Mouse (Mus musculus) embryonic facial prominence, embryonic 12.5 days (tissue): ENCODE measurements around the gene Mef2b. TPM values are rescaled to one million over a fixed set of nuclear protein-coding genes. Genes with fewer than 3 reads are reported as not detected.
A peak's percentile ranks its signal among the peaks of the same experiment; 100 is the strongest.

Experiments used
- ATAC-seq: fragments of 200-750 bp; cut with Nextera tagmentation; 2 replicates; pipeline ENCODE4 v1.8.0; 2017; ENCODE audit not compliant: insufficient number of reproducible peaks, insufficient read depth, low FRiP score, low TSS enrichment
- H3K27ac ChIP-seq: fragments of 300-500 bp; sonication (generic); 2 replicates; pipeline ENCODE4 v1.5.1; 2016; ENCODE audit warnings: mild to moderate bottlenecking
- H3K27me3 ChIP-seq: fragments of 300-500 bp; sonication (generic); 2 replicates; pipeline ENCODE4 v1.6.1; 2016; ENCODE audit warnings: mild to moderate bottlenecking, moderate library complexity
- H3K36me3 ChIP-seq: fragments of 300-500 bp; sonication (generic); 2 replicates; pipeline ENCODE4 v1.6.1; 2016; ENCODE audit warnings: mild to moderate bottlenecking
- H3K4me1 ChIP-seq: fragments of 300-500 bp; sonication (generic); 2 replicates; pipeline ENCODE4 v1.6.1; 2016
- H3K4me2 ChIP-seq: fragments of 300-500 bp; sonication (generic); replicated peaks from 2 replicates; pipeline ENCODE4 v1.6.1; 2016; ENCODE audit warnings: mild to moderate bottlenecking, moderate library complexity
- H3K4me3 ChIP-seq: fragments of 300-500 bp; sonication (generic); 2 replicates; pipeline ENCODE4 v1.5.1; 2016; ENCODE audit warnings: mild to moderate bottlenecking
- H3K9ac ChIP-seq: fragments of 300-500 bp; sonication (generic); 2 replicates; pipeline ENCODE4 v1.6.1; 2016; ENCODE audit warnings: mild to moderate bottlenecking, moderate library complexity
- H3K9me3 ChIP-seq: fragments of 300-500 bp; sonication (generic); 2 replicates; pipeline ENCODE4 v1.6.1; 2016; ENCODE audit warnings: mild to moderate bottlenecking, moderate library complexity
- WGBS: fragments of 180-500 bp; shearing (Covaris S2); methylation state at CpG from one replicate; pipeline ENCODE4 v1.1.7; 2016; 5-methylcytosine and 5-hydroxymethylcytosine counted together
- polyA plus RNA-seq: library from polyadenylated mRNA; unstranded; fragments of >200 nt; fragmentation: Nextera tagmentation; extraction: Ambion mirVana; gene quantifications from 2 replicates; pipeline ENCODE4 v1.2.1, GENCODE M21; 2016

The Mef2b gene
- polyA plus RNA-seq, 1 experiment from 2014 or later: 1.9 TPM

- no peak for ATAC-seq
- Histone ChIP-seq H3K27me3 (peaks cover 83% of the 10 kb centered on the region), H3K27ac (no peak overlapping the region), H3K4me2 (no peak overlapping the region), H3K4me1 (peaks cover 3% of the 10 kb centered on the region; the same call in 1 of the 2 replicates), H3K4me3 (no peak overlapping the region), H3K9me3 (no peaks in the 10 kb centered on the region), H3K9ac (no peak overlapping the region), H3K36me3 (no peaks in the 10 kb centered on the region)
- 5% methylated on average over 9 of the region's 9 CpGs for WGBS
These were observed 21.9 kb upstream of the Mef2b start for GRCm38 (mm10) chr8:70117611-70118010.

GRCm38 (mm10) chr8:70118726-70119700, 20.5 kb upstream of the Mef2b start:
- peak overlapping the region; percentile 49; the same call in 1 of the 2 replicates for H3K4me2 ChIP-seq
- H3K9me3 ChIP-seq: no peaks in the 10 kb centered on the region
- WGBS: 10% methylated on average over 17 of the region's 17 CpGs
- peaks cover 3% of the 10 kb centered on the region; the same call in 1 of the 2 replicates for H3K4me1 ChIP-seq
- no peak overlapping the region for H3K9ac ChIP-seq
- H3K36me3 ChIP-seq: no peaks in the 10 kb centered on the region
- H3K27me3 ChIP-seq: peaks cover 69% of the 10 kb centered on the region
- H3K27ac ChIP-seq: 0 out of 2 replicates have a peak overlapping the region, but pooled peaks have one; percentile 11
- ATAC-seq: no peak
- H3K4me3 ChIP-seq: peak overlapping the region; percentile 9; the same call in 1 of the 2 replicates

GRCm38 (mm10) chr8:70120667-70121066, 18.8 kb upstream of the Mef2b start, which contains the start of gene Ncan:
Gene Ncan, minus strand, starts transcription at chr8:70120873.
- Histone ChIP-seq H3K27me3 (peaks cover 54% of the 10 kb centered on the region), H3K36me3 (no peaks in the 10 kb centered on the region), H3K4me1 (peaks cover 3% of the 10 kb centered on the region; the same call in 1 of the 2 replicates), H3K9me3 (no peaks in the 10 kb centered on the region), H3K4me3 (peak within 1 kb of the TSS; percentile 25), H3K4me2 (peak within 1 kb of the TSS; percentile 49), H3K27ac (no peak within 1 kb of the TSS), H3K9ac (peak within 1 kb of the TSS; percentile 40)
- peak; percentile 68; the same call in 1 of the 2 replicates for ATAC-seq
- 2% methylated on average over 19 of the region's 19 CpGs for WGBS

- no peaks in the 10 kb centered on the region for H3K9me3 ChIP-seq
- no peak for ATAC-seq
These were observed 16.6 kb upstream of the Mef2b start for GRCm38 (mm10) chr8:70122863-70123262.

GRCm38 (mm10) chr8:70124992-70125391, 14.5 kb upstream of the Mef2b start:
- Histone ChIP-seq H3K9me3 (no peaks in the 10 kb centered on the region), H3K4me2 (no peak overlapping the region), H3K27me3 (peaks cover 10% of the 10 kb centered on the region), H3K9ac (no peak overlapping the region), H3K4me1 (peaks cover 3% of the 10 kb centered on the region; the same call in 1 of the 2 replicates), H3K27ac (no peak overlapping the region), H3K4me3 (no peak overlapping the region), H3K36me3 (no peaks in the 10 kb centered on the region)
- ATAC-seq: no peak
- WGBS: 61% methylated on average over 8 of the region's 8 CpGs

More at GRCm38 (mm10) chr8:70122863-70123262, 16.6 kb upstream of the Mef2b start:
- Histone ChIP-seq H3K36me3 (no peaks in the 10 kb centered on the region), H3K27ac (no peak overlapping the region), H3K4me1 (peaks cover 3% of the 10 kb centered on the region; the same call in 1 of the 2 replicates), H3K4me3 (no peak overlapping the region), H3K4me2 (no peak overlapping the region), H3K9ac (no peak overlapping the region), H3K27me3 (peaks cover 32% of the 10 kb centered on the region)
- WGBS: 58% methylated on average over 2 of the region's 2 CpGs

- no peak overlapping the region for H3K27ac ChIP-seq
- ATAC-seq: no peak
- WGBS: 89% methylated on average over 3 of the region's 3 CpGs
- no peaks in the 10 kb centered on the region for H3K9me3 ChIP-seq
- H3K4me2 ChIP-seq: no peak overlapping the region
- H3K36me3 ChIP-seq: peaks cover 10% of the 10 kb centered on the region
- peaks cover 10% of the 10 kb centered on the region; the same call in 1 of the 2 replicates for H3K4me1 ChIP-seq
- H3K9ac ChIP-seq: no peak overlapping the region
- no peak overlapping the region for H3K4me3 ChIP-seq
- no peaks in the 10 kb centered on the region for H3K27me3 ChIP-seq
These were observed 11.1 kb upstream of the Mef2b start for GRCm38 (mm10) chr8:70128435-70128834.

- no peak for ATAC-seq
- Histone ChIP-seq H3K9me3 (no peaks in the 10 kb centered on the region), H3K27ac (no peak overlapping the region), H3K9ac (no peak overlapping the region), H3K4me2 (no peak overlapping the region), H3K27me3 (no peaks in the 10 kb centered on the region), H3K36me3 (peaks cover 20% of the 10 kb centered on the region), H3K4me3 (no peak overlapping the region), H3K4me1 (peaks cover 10% of the 10 kb centered on the region; the same call in 1 of the 2 replicates)
- 54% methylated on average over 9 of the region's 9 CpGs for WGBS
These were observed 10.1 kb upstream of the Mef2b start for GRCm38 (mm10) chr8:70129309-70129952.

GRCm38 (mm10) chr8:70130066-70130465, 9.4 kb upstream of the Mef2b start:
- Histone ChIP-seq H3K4me1 (peaks cover 10% of the 10 kb centered on the region; the same call in 1 of the 2 replicates), H3K4me3 (no peak overlapping the region), H3K4me2 (no peak overlapping the region), H3K36me3 (peaks cover 26% of the 10 kb centered on the region), H3K27me3 (no peaks in the 10 kb centered on the region), H3K27ac (no peak overlapping the region), H3K9me3 (no peaks in the 10 kb centered on the region), H3K9ac (no peak overlapping the region)
- whole genome bisulfite sequencing: 85% methylated on average over 3 of the region's 3 CpGs
- no peak for ATAC-seq

GRCm38 (mm10) chr8:70131166-70131883, 8.2 kb upstream of the Mef2b start, which contains the start of gene Nr2c2ap:
Gene Nr2c2ap, plus strand, starts transcription at chr8:70131333.
- no peaks in the 10 kb centered on the region for H3K9me3 ChIP-seq
- H3K36me3 ChIP-seq: peaks cover 39% of the 10 kb centered on the region
- H3K9ac ChIP-seq: peak within 1 kb of the TSS; percentile 61
- 1% methylated on average over 37 of the region's 37 CpGs for WGBS
- H3K27ac ChIP-seq: no peak within 1 kb of the TSS
- peak; percentile 59 for ATAC-seq
- peak within 1 kb of the TSS; percentile 74 for H3K4me3 ChIP-seq
- peaks cover 10% of the 10 kb centered on the region; the same call in 1 of the 2 replicates for H3K4me1 ChIP-seq
- H3K4me2 ChIP-seq: peak within 1 kb of the TSS; percentile 79
- H3K27me3 ChIP-seq: no peaks in the 10 kb centered on the region

GRCm38 (mm10) chr8:70134086-70134485, 5.4 kb upstream of the Mef2b start:
- H3K9ac ChIP-seq: no peak overlapping the region
- H3K9me3 ChIP-seq: no peaks in the 10 kb centered on the region
- H3K36me3 ChIP-seq: peaks cover 44% of the 10 kb centered on the region
- no peaks in the 10 kb centered on the region for H3K27me3 ChIP-seq
- 88% methylated on average over 5 of the region's 5 CpGs for WGBS
- no peak overlapping the region for H3K27ac ChIP-seq
- H3K4me2 ChIP-seq: no peak overlapping the region
- ATAC-seq: no peak
- H3K4me3 ChIP-seq: no peak overlapping the region
- H3K4me1 ChIP-seq: peaks cover 18% of the 10 kb centered on the region

GRCm38 (mm10) chr8:70134931-70135330, 4.6 kb upstream of the Mef2b start:
- Histone ChIP-seq H3K27me3 (no peaks in the 10 kb centered on the region), H3K4me1 (peaks cover 18% of the 10 kb centered on the region), H3K9me3 (no peaks in the 10 kb centered on the region), H3K9ac (no peak overlapping the region), H3K4me2 (no peak overlapping the region), H3K4me3 (no peak overlapping the region), H3K36me3 (peaks cover 44% of the 10 kb centered on the region), H3K27ac (no peak overlapping the region)
- no peak for ATAC-seq
- WGBS: 92% methylated on average over 9 of the region's 9 CpGs
